Mouse (Mus musculus): ENCODE measurements at regions not wholly inside any gene's neighbourhood (a gene's known extent, or its start where the extent isn't known, plus 50 kb on each side); places are given as distances from the start of the nearest gene placed in this dataset.
"Not testable (repeated sequence)": the region's sequence is repeated elsewhere in the genome, so short reads cannot be mapped to it uniquely, and the experiment has no call there.

GRCm38 (mm10) chr4:20895081-20895480 lies 790.7 kb downstream of the Prdm13 start:
- DNase-seq (ENCODE audit: low spot score) = not testable (repeated sequence)

- peak; percentile 5 for DNase-seq (ENCODE audit: low spot score)
Observed at GRCm38 (mm10) chr4:20893872-20894271, 791.9 kb downstream of the Prdm13 start.

GRCm38 (mm10) chr4:20860696-20861428 lies 824.9 kb downstream of the Prdm13 start:
- no peak for DNase-seq (ENCODE audit: low spot score)

- not testable (repeated sequence) for DNase-seq (ENCODE audit: low spot score)
Observed at GRCm38 (mm10) chr4:20860066-20860465, 825.7 kb downstream of the Prdm13 start.

- no peak for DNase-seq (ENCODE audit: low spot score)
Observed at GRCm38 (mm10) chr4:20848424-20848823, 837.3 kb downstream of the Prdm13 start.

GRCm38 (mm10) chr4:20844570-20844969 lies 841.2 kb downstream of the Prdm13 start:
- peak; percentile 17 for DNase-seq (ENCODE audit: low spot score)
